Mouse (Mus musculus) testis, postnatal 10 days (tissue): Measurements from ENCODE around the gene Clps.

Experiments used
- DNase-seq: peaks from one replicate; pipeline ENCODE4 v3.0.0; 2021; ENCODE audit warnings: low spot score

Clps gene

GRCm38 (mm10) chr17:28517956-28518614 is 42.5 kb downstream of the Clps start:
- peak; percentile 94 for DNase-seq

GRCm38 (mm10) chr17:28517441-28517955 is 43.1 kb downstream of the Clps start, which contains the start of gene Fkbp5:
Gene Fkbp5 (minus strand): TSS chr17:28517527.
- peak; percentile 80 for DNase-seq

- DNase-seq = no peak
Observed at GRCm38 (mm10) chr17:28516881-28517280, 43.7 kb downstream of the Clps start.

GRCm38 (mm10) chr17:28515431-28516341 is 44.9 kb downstream of the Clps start:
- peak; percentile 67 for DNase-seq

- DNase-seq = no peak
Observed at GRCm38 (mm10) chr17:28514555-28514954, 46.0 kb downstream of the Clps start.

- DNase-seq = no peak
Observed at GRCm38 (mm10) chr17:28513844-28514243, 46.7 kb downstream of the Clps start.

GRCm38 (mm10) chr17:28513337-28513736 is 47.2 kb downstream of the Clps start:
- DNase-seq = no peak

GRCm38 (mm10) chr17:28512696-28513095 is 47.9 kb downstream of the Clps start:
- DNase-seq = peak; percentile 76

- no peak for DNase-seq
Observed at GRCm38 (mm10) chr17:28511616-28512541, 48.7 kb downstream of the Clps start.

- DNase-seq = peak; percentile 58
Observed at GRCm38 (mm10) chr17:28510445-28511342, 49.9 kb downstream of the Clps start.
